Mouse (Mus musculus) intestine, postnatal 0 days (tissue): ENCODE measurements around the gene Stard10. TPM values are rescaled to one million over a fixed set of nuclear protein-coding genes. Genes with fewer than 3 reads are reported as not detected.

Experiments used
- ATAC-seq: fragments of 200-750 bp; cut with Nextera tagmentation; 2 replicates; pipeline ENCODE4 v1.8.0; 2017; ENCODE audit warnings: mild to moderate bottlenecking, moderate TSS enrichment, moderate library complexity
- H3K27ac ChIP-seq: fragments of 300-500 bp; sonication (generic); 2 replicates; pipeline ENCODE4 v1.5.1; 2014; ENCODE audit warnings: mild to moderate bottlenecking, low read depth, low read length, moderate library complexity
- H3K27me3 ChIP-seq: fragments of 300-500 bp; sonication (generic); replicated peaks from 2 replicates; pipeline ENCODE4 v1.6.1; 2014; ENCODE audit warnings: low read length, mixed read lengths; ENCODE audit not compliant: control insufficient read depth, insufficient read depth
- H3K36me3 ChIP-seq: fragments of 300-500 bp; sonication (generic); 2 replicates; pipeline ENCODE4 v1.6.1; 2014; ENCODE audit warnings: mild to moderate bottlenecking, moderate library complexity; ENCODE audit not compliant: control insufficient read depth, insufficient read depth
- H3K4me1 ChIP-seq: fragments of 300-500 bp; sonication (generic); replicated peaks from 2 replicates; pipeline ENCODE4 v1.6.1; 2014; ENCODE audit warnings: antibody characterized with exemption, low read length, mixed read lengths; ENCODE audit not compliant: control insufficient read depth, insufficient read depth
- H3K4me2 ChIP-seq: fragments of 300-500 bp; sonication (generic); replicated peaks from 2 replicates; pipeline ENCODE4 v1.6.1; 2014; ENCODE audit warnings: low read depth, mild to moderate bottlenecking, moderate library complexity
- H3K4me3 ChIP-seq: fragments of 300-500 bp; sonication (generic); 2 replicates; pipeline ENCODE4 v1.5.1; 2014; ENCODE audit warnings: low read depth, low read length
- H3K9ac ChIP-seq: fragments of 300-500 bp; sonication (generic); 2 replicates; pipeline ENCODE4 v1.6.1; 2014; ENCODE audit warnings: mild to moderate bottlenecking, low read depth, low read length
- H3K9me3 ChIP-seq: fragments of 300-500 bp; sonication (generic); 2 replicates; pipeline ENCODE4 v1.6.1; 2016; ENCODE audit warnings: mixed run types; ENCODE audit not compliant: control insufficient read depth
- CTCF ChIP-seq: sonication (generic); IDR thresholded peaks from 2 replicates; pipeline ENCODE4 v1.5.1; 2016; ENCODE audit warnings: low read depth, mild to moderate bottlenecking, control low read depth, antibody characterized with exemption, moderate library complexity
- WGBS: fragments of 180-500 bp; shearing (Covaris S2); extraction: QIAGEN DNeasy Blood & Tissue Kit; methylation state at CpG from one replicate; pipeline ENCODE4 v1.1.7; 2014; 5-methylcytosine and 5-hydroxymethylcytosine counted together
- polyA plus RNA-seq: library from polyadenylated mRNA; unstranded; fragments of >200 nt; fragmentation: Nextera tagmentation; extraction: Ambion mirVana; gene quantifications from 2 replicates; pipeline ENCODE4 v1.2.1, GENCODE M21; 2015

Stard10 gene
- polyA plus RNA-seq, 1 experiment from 2014 or later: 71.7 TPM

- no peak for ATAC-seq
- H3K9ac ChIP-seq: no peak overlapping the region
- H3K36me3 ChIP-seq: peaks cover 29% of the 10 kb centered on the region; the same call in 1 of the 2 replicates
- no peaks in the 10 kb centered on the region for H3K4me1 ChIP-seq
- H3K9me3 ChIP-seq: no peaks in the 10 kb centered on the region
- no peak overlapping the region for H3K4me2 ChIP-seq
- 83% methylated on average over 7 of the region's 7 CpGs for WGBS
- no peak overlapping the region for H3K4me3 ChIP-seq
- H3K27ac ChIP-seq: no peak overlapping the region
- TF ChIP-seq CTCF: no peak
- H3K27me3 ChIP-seq: no peaks in the 10 kb centered on the region
These were observed 26.2 kb downstream of the Stard10 start for GRCm38 (mm10) chr7:101343135-101343534.

GRCm38 (mm10) chr7:101344892-101345291, 28.0 kb downstream of the Stard10 start:
- ATAC-seq: no peak
- Histone ChIP-seq H3K9me3 (no peaks in the 10 kb centered on the region), H3K4me1 (no peaks in the 10 kb centered on the region), H3K27ac (no peak overlapping the region), H3K9ac (no peak overlapping the region), H3K4me3 (no peak overlapping the region), H3K4me2 (no peak overlapping the region), H3K27me3 (no peaks in the 10 kb centered on the region), H3K36me3 (peaks cover 24% of the 10 kb centered on the region; the same call in 1 of the 2 replicates)
- no peak for TF ChIP-seq CTCF
- 69% methylated on average over 4 of the region's 4 CpGs for WGBS

GRCm38 (mm10) chr7:101346991-101347390, 30.1 kb downstream of the Stard10 start:
- ATAC-seq: no peak
- Histone ChIP-seq H3K9me3 (no peaks in the 10 kb centered on the region), H3K9ac (no peak overlapping the region), H3K4me3 (no peak overlapping the region), H3K36me3 (peaks cover 24% of the 10 kb centered on the region; the same call in 1 of the 2 replicates), H3K27me3 (no peaks in the 10 kb centered on the region), H3K4me1 (no peaks in the 10 kb centered on the region), H3K27ac (no peak overlapping the region), H3K4me2 (no peak overlapping the region)
- TF ChIP-seq CTCF: no peak
- 81% methylated on average over 2 of the region's 2 CpGs for WGBS

GRCm38 (mm10) chr7:101347767-101348270, 30.9 kb downstream of the Stard10 start, which contains the start of gene Arap1:
Gene Arap1 (plus strand): TSS chr7:101348067.
- peak within 1 kb of the TSS; percentile 96 for H3K4me2 ChIP-seq
- under 1% methylated on average over 29 of the region's 35 CpGs for WGBS
- H3K4me3 ChIP-seq: peak within 1 kb of the TSS; percentile 73
- TF ChIP-seq CTCF: no peak
- no peaks in the 10 kb centered on the region for H3K27me3 ChIP-seq
- peak; percentile 81 for ATAC-seq
- no peaks in the 10 kb centered on the region for H3K9me3 ChIP-seq
- no peaks in the 10 kb centered on the region for H3K4me1 ChIP-seq
- H3K9ac ChIP-seq: peak within 1 kb of the TSS; percentile 71
- peak within 1 kb of the TSS; percentile 82 for H3K27ac ChIP-seq
- peaks cover 16% of the 10 kb centered on the region; the same call in 1 of the 2 replicates for H3K36me3 ChIP-seq

- peak overlapping the region; percentile 71 for H3K9ac ChIP-seq
- H3K9me3 ChIP-seq: no peaks in the 10 kb centered on the region
- H3K36me3 ChIP-seq: peaks cover 11% of the 10 kb centered on the region; the same call in 1 of the 2 replicates
- no peaks in the 10 kb centered on the region for H3K27me3 ChIP-seq
- WGBS: under 1% methylated on average over 13 of the region's 13 CpGs
- H3K27ac ChIP-seq: peak overlapping the region; percentile 82
- H3K4me2 ChIP-seq: peak overlapping the region; percentile 96
- peak; percentile 50 for ATAC-seq
- no peak for TF ChIP-seq CTCF
- peak overlapping the region; percentile 73 for H3K4me3 ChIP-seq
- no peaks in the 10 kb centered on the region for H3K4me1 ChIP-seq
These were observed 31.4 kb downstream of the Stard10 start for GRCm38 (mm10) chr7:101348312-101348711.

GRCm38 (mm10) chr7:101349861-101350260, 33.0 kb downstream of the Stard10 start:
- no peaks in the 10 kb centered on the region for H3K4me1 ChIP-seq
- H3K4me2 ChIP-seq: peak overlapping the region; percentile 14; the same call in 1 of the 2 replicates
- no peak for ATAC-seq
- 69% methylated on average over 2 of the region's 2 CpGs for WGBS
- no peaks in the 10 kb centered on the region for H3K27me3 ChIP-seq
- no peaks in the 10 kb centered on the region for H3K9me3 ChIP-seq
- no peak overlapping the region for H3K4me3 ChIP-seq
- no peak for TF ChIP-seq CTCF
- 0 out of 2 replicates have a peak, but pooled peaks cover 3% of the 10 kb centered on the region for H3K36me3 ChIP-seq
- no peak overlapping the region for H3K9ac ChIP-seq
- no peak overlapping the region for H3K27ac ChIP-seq
